Mouse (Mus musculus) thymus, postnatal 10 days (tissue): ENCODE data around the gene Tet3.

Experiments used
- DNase-seq, 2 experiments: peaks; one replicate each; pipeline ENCODE4 v3.0.0; 2021; ENCODE audit warnings: low spot score in 2 of 2

The Tet3 gene

GRCm38 (mm10) chr6:83326761-83327160 is 132.1 kb downstream of the Tet3 start:
- DNase-seq: no peak

DNA sequence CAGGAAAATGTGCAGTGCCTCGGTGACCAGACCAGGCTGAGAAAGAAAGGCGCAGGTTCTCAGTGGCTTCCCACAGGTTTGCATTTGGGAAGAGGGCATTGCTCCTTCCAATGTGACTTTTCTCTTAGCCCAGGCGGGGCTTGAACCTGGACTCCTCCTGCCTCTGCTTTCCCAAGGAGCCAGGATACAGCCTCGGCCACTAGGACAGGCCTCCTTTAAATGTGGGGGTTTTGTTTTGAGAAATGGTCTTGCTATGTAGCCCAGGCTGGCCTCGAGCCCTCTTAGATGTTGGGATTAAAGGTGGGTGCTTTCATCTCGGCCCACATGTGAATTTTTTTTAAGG is 132.5 kb downstream of the Tet3 start:
- no peak for DNase-seq

GRCm38 (mm10) chr6:83325525-83326393 is 133.1 kb downstream of the Tet3 start, which contains the start of the genes Mthfd2 and Mob1a:
Mthfd2 (minus strand) TSS chr6:83325908.
Mob1a (plus strand) TSS chr6:83326016.
- peak; percentile 90 to 92 for DNase-seq

- DNase-seq: no peak
These were observed 135.0 kb downstream of the Tet3 start for GRCm38 (mm10) chr6:83323652-83324419.

- no peak for DNase-seq
These were observed 136.1 kb downstream of the Tet3 start for GRCm38 (mm10) chr6:83322794-83323193.

DNA sequence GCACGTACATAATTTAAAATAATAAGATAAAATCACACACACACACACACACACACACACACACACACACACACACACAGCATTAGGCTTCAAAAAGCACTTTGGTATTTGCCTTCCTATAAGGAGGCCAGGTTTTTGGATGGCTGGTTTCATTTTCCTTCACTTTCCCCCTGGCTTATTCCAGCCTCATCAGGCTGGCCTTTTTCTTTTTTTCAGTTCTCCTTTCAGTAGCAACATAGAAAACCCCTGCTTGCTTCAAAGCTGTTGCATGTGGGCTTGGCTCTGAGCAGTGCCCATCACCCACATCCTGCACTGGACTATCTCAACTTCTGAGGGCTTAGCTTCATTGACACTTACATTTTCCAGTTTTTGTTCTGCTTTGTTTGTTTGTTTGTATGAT is 137.0 kb downstream of the Tet3 start:
- DNase-seq: no peak

GRCm38 (mm10) chr6:83317108-83317741 is 141.7 kb downstream of the Tet3 start:
- peak; percentile 92 to 93 for DNase-seq

DNA sequence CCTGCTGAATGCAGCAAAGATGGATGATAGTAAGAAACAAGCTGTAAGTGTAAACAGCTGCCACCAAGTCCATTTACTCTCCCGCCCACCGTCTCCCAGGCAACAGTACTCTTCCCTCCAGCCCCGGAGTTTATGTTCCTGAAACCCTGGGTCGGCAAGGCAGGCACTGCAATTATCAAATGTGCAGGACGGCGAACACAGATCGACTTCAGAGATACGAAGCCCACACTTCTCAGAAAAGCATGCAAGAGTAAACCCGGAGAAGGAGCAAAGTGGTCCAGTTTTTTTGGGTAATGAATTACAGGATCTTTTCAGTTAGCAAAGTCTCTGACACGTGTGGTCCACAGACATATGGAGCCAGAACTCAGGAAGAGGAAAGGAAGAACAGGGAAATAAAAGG is 142.9 kb downstream of the Tet3 start:
- no peak for DNase-seq

DNA sequence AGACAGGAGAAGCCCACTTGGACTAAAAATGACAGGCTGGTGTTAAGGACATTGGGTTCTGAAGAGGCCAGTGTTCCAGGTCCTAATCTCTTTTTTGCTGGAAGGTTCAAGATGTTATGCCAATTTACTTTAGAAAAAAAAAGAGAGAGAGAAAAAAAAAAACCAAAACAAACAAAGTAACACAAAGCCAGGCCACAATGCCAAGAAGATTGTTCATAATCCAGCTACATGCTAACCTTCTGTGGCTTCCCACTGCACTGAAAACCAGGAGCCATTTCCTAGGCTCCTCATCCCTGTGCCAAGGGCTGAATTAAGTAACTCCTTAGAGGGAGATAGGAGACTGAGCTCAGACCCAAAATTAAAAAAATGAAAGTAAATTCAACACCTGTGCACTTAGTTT is 143.6 kb downstream of the Tet3 start:
- DNase-seq: no peak

DNA sequence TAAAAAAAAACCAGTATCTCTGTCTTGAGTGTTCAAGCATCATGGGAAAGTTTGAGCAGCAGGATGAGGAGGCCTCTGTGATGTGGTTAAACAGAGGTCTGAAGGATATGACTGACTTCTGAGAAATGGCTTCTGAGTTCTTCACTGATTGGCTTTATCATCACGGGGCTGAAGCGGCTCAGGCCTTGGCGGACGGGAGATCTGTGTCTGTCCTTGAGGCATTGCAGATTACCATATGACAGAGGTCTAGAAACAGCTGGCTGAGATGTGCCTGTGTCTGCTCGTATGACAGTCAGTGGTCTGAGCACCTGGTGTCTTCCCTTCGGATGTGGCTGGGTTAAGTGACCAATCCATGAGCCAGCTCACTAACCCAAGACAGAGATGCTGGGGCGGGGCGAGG is 146.4 kb downstream of the Tet3 start:
- no peak for DNase-seq
